Mouse (Mus musculus) limb, embryonic 12.5 days (tissue): ENCODE results near the gene Slc39a11. TPM values are rescaled to one million over a fixed set of nuclear protein-coding genes. Genes with fewer than 3 reads are reported as not detected.

ENCODE experiments used
- ATAC-seq: fragments of 200-750 bp; cut with Nextera tagmentation; 2 replicates; pipeline ENCODE4 v1.8.0; 2017; ENCODE audit warnings: low read depth, moderate TSS enrichment; ENCODE audit not compliant: insufficient number of reproducible peaks, insufficient read depth, low FRiP score, low TSS enrichment
- H3K27ac ChIP-seq: fragments of 300-500 bp; sonication (generic); 2 replicates; pipeline ENCODE4 v1.5.1; 2016; ENCODE audit warnings: mild to moderate bottlenecking, moderate library complexity
- H3K27me3 ChIP-seq: fragments of 300-500 bp; sonication (generic); 2 replicates; pipeline ENCODE4 v1.6.1; 2016; ENCODE audit warnings: mild to moderate bottlenecking, moderate library complexity
- H3K36me3 ChIP-seq: fragments of 300-500 bp; sonication (generic); 2 replicates; pipeline ENCODE4 v1.6.1; 2016; ENCODE audit warnings: mild to moderate bottlenecking, moderate library complexity
- H3K4me1 ChIP-seq: fragments of 300-500 bp; sonication (generic); replicated peaks from 2 replicates; pipeline ENCODE4 v1.6.1; 2016
- H3K4me2 ChIP-seq: fragments of 300-500 bp; sonication (generic); 2 replicates; pipeline ENCODE4 v1.6.1; 2016; ENCODE audit warnings: mild to moderate bottlenecking, moderate library complexity
- H3K4me3 ChIP-seq: fragments of 300-500 bp; sonication (generic); replicated peaks from 2 replicates; pipeline ENCODE4 v1.5.1; 2016; ENCODE audit warnings: mild to moderate bottlenecking
- H3K9ac ChIP-seq: fragments of 300-500 bp; sonication (generic); replicated peaks from 2 replicates; pipeline ENCODE4 v1.6.1; 2016; ENCODE audit warnings: mild to moderate bottlenecking, moderate library complexity
- H3K9me3 ChIP-seq: fragments of 300-500 bp; sonication (generic); 2 replicates; pipeline ENCODE4 v1.6.1; 2016; ENCODE audit warnings: mild to moderate bottlenecking, moderate library complexity
- WGBS: fragments of 180-500 bp; shearing (Covaris S2); methylation state at CpG from one replicate; pipeline ENCODE4 v1.1.7; 2016; 5-methylcytosine and 5-hydroxymethylcytosine counted together
- polyA plus RNA-seq: library from polyadenylated mRNA; unstranded; fragments of >200 nt; fragmentation: Nextera tagmentation; extraction: Ambion mirVana; gene quantifications from 2 replicates; pipeline ENCODE4 v1.2.1, GENCODE M21; 2016

The Slc39a11 gene
- polyA plus RNA-seq, 1 experiment from 2014 or later = 17.9 TPM

DNA sequence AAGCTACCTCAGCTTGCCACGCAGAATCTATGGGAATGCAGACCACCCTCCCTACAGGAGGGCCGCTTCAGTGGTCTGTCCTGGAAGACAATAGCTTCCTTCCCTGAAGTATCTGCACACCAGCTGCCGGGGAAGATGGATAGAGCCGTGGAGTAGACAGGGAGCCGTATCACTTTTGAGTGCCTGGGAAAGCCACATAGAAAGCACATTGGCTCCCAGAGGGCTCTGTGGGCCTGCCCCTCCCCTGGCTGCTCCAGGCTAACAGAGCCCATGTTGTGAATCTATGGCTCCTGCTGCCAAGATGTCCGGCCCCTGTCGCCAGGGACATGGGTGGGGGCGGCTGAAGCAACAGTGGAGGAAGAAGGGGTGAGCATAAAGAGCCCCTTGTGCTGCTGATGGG lies 355.4 kb downstream of the Slc39a11 start:
- H3K4me2 ChIP-seq = 0 out of 2 replicates have a peak overlapping the region, but pooled peaks have one; percentile 1
- peak overlapping the region; percentile 81 for H3K27ac ChIP-seq
- WGBS = 46% methylated on average over 8 of the region's 8 CpGs
- no peaks in the 10 kb centered on the region for H3K36me3 ChIP-seq
- H3K27me3 ChIP-seq = no peaks in the 10 kb centered on the region
- no peaks in the 10 kb centered on the region for H3K9me3 ChIP-seq
- H3K9ac ChIP-seq = no peak overlapping the region
- no peak for ATAC-seq
- H3K4me3 ChIP-seq = no peak overlapping the region
- peaks cover 63% of the 10 kb centered on the region for H3K4me1 ChIP-seq

DNA sequence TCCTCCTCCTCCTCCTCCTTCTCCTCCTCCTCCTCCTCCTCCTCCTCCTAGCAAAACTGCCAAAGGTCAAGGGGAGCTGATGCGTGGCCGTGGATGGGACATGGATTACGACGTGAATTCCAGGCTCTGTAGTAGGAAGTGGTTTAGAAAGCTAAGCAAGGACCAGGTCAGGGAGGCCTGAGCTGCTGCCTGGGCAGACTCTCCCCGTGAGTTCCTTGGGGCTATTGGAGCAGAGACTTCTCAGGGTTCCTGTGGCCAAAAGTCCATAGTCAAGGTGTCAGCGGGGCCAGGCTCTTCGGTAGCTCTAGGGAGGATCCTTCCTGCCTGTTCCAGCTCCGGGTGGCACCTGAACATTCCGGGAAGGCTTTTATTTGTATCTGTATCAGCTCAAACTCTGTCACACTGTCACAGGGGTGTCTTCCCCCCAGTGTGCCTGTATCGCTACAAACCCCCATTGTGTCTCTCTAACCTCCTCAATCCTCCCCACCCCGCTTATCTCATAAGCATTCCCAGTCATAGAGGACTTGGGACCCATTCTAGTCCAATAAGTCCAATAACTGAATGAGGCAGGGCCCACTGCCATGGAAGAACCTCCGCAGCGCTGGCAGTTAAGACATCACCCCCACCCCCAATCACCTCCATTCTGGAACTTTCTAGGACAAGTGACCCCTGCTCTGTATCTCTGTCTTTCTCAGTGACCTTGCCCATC lies 356.8 kb downstream of the Slc39a11 start:
- Histone ChIP-seq H3K4me3 (no peak overlapping the region), H3K27me3 (no peaks in the 10 kb centered on the region), H3K4me2 (no peak overlapping the region), H3K36me3 (no peaks in the 10 kb centered on the region), H3K4me1 (peaks cover 63% of the 10 kb centered on the region), H3K9me3 (no peaks in the 10 kb centered on the region), H3K9ac (no peak overlapping the region), H3K27ac (peak overlapping the region; percentile 92)
- ATAC-seq = no peak
- 67% methylated on average over 13 of the region's 13 CpGs for WGBS

DNA sequence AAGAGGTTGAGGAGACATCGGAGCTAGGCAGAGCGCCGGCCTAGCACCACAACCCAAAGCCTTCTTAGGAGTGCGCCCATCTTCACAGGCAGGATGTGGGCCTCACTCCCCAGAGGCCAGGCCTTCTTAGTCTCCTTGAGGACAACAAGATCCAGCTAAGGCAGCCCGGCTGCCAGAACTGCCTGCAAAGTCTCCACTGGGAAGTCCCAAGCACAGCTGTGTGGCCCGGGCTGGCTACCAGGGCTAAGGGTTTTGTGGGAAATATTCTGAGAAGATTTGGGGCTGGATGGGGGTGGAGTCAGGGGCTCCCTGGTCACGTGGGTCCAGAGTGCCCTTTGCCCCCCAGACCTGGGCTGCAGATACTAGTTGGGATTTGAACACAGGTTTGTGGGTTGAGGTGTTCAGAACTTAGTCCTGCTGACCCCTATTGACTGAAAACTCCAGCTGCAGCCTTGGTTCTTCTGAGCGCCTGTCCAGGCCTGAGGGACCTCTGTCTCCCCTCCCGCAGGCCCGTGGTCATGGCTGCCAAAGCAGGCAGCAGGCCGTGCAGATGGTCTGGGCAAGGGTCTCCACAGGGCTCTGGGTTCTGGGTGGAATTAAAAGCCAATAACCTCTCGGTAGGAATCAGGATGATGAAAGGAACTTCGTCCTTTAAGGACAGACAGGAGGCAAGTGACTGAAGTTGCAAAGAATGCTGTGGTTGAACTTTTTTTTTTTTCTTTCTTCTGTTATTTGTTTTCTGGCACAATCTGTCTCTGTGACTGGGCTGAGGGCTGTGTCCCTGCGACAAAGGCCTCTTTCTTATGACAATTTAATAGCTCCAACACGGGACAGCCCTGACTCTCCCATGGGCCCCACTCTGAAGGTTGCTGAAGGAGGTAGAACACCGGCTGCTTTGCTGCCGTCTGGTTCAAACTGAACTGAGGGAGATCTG lies 357.8 kb downstream of the Slc39a11 start:
- peaks cover 62% of the 10 kb centered on the region for H3K4me1 ChIP-seq
- no peak overlapping the region for H3K9ac ChIP-seq
- no peaks in the 10 kb centered on the region for H3K27me3 ChIP-seq
- 50% methylated on average over 17 of the region's 17 CpGs for WGBS
- ATAC-seq = no peak; the same call in 1 of the 2 replicates
- H3K9me3 ChIP-seq = no peaks in the 10 kb centered on the region
- no peaks in the 10 kb centered on the region for H3K36me3 ChIP-seq
- H3K4me3 ChIP-seq = no peak overlapping the region
- peak overlapping the region; percentile 92 for H3K27ac ChIP-seq
- no peak overlapping the region for H3K4me2 ChIP-seq

DNA sequence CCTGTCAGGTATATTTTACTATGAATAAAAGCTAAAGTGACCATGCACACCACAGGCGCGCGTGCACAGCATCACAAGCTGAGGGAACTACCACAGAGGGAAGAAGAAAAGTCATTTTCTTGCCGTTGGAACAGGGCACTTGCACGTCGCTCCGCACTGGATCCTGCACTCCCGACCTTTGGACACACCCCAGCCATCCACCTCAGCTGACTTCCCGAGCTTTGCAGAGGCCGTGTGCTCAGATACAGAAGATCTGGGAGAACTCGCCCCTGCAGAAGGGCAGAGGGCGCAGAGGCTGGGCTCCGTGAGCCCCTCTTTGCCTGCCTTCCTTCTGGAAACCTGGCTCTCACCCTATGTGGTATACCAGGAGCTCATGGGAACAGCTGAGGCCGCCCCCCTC lies 359.0 kb downstream of the Slc39a11 start:
- no peak overlapping the region for H3K9ac ChIP-seq
- no peak overlapping the region for H3K4me3 ChIP-seq
- H3K27ac ChIP-seq = no peak overlapping the region
- no peaks in the 10 kb centered on the region for H3K27me3 ChIP-seq
- 79% methylated on average over 14 of the region's 14 CpGs for WGBS
- no peak overlapping the region for H3K4me2 ChIP-seq
- H3K4me1 ChIP-seq = peaks cover 53% of the 10 kb centered on the region
- H3K9me3 ChIP-seq = no peaks in the 10 kb centered on the region
- no peaks in the 10 kb centered on the region for H3K36me3 ChIP-seq
- no peak for ATAC-seq

DNA sequence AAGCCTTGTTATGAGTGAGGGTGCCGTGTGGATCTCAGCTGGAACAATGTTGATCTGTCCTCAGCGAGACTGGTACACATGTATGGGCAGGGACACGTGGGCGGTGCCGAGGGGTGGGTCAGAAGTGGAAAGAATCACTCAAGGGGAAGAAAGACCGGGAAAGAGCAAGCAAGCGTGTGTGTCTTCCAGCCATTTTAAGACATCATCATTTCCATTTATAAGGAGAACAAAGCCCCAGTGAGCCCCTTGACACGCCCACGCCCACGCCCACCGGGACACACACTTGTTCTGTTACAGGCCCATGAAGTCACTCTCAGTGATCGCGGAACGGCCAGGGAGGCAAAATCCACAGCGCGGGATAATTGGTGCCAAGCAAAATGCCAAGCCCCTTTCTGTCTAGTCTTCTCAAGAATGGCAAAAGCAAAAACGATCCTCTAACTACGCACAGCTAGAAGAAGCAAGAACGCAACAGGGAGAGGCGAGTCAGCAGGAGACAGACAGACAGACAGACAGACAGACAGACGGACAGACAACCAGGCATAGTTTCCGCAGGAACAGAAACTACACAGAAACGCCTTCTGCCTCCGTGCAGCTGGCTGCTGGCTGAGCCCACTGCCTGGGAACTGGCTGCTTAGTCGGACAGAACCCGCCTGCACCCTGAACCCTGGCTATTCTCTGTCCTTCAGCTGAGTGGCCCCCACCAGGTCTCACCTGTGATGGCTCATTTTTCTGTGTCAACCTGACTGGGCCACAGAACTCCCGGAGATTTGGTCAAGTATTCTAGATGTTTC lies 364.7 kb downstream of the Slc39a11 start:
- no peak overlapping the region for H3K9ac ChIP-seq
- H3K4me3 ChIP-seq = no peak overlapping the region
- 84% methylated on average over 27 of the region's 27 CpGs for WGBS
- no peaks in the 10 kb centered on the region for H3K9me3 ChIP-seq
- no peaks in the 10 kb centered on the region for H3K27me3 ChIP-seq
- no peaks in the 10 kb centered on the region for H3K36me3 ChIP-seq
- peaks cover 24% of the 10 kb centered on the region for H3K4me1 ChIP-seq
- no peak overlapping the region for H3K4me2 ChIP-seq
- no peak overlapping the region for H3K27ac ChIP-seq
- ATAC-seq = no peak

DNA sequence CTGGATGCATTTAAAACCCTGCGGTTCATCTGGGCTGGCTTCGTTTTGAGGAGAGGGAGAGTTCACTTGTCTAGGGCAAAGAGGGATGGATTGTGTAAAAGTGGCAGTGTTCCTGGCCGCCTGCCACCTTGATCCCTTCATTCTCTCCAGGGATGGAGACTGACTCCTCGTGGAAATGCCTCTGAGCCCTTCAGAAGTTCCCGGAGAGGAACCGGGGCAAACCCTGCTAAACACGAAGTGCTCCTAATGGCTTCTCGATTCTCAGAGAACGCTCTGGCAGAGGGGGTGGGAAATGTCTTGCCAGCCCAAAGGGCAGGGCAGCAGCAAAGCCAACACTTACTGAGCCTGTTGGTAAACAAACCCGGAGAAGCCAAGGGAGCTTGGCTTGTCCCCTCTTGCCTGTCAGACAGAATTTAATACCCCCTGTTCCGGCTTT lies 366.5 kb downstream of the Slc39a11 start:
- peak overlapping the region; percentile 19; the same call in 1 of the 2 replicates for H3K27ac ChIP-seq
- H3K9ac ChIP-seq = peak overlapping the region; percentile 32
- H3K4me3 ChIP-seq = no peak overlapping the region
- H3K4me1 ChIP-seq = peaks cover 20% of the 10 kb centered on the region
- H3K9me3 ChIP-seq = no peaks in the 10 kb centered on the region
- H3K36me3 ChIP-seq = no peaks in the 10 kb centered on the region
- H3K4me2 ChIP-seq = peak overlapping the region; percentile 13
- WGBS = 21% methylated on average over 11 of the region's 11 CpGs
- ATAC-seq = no peak
- H3K27me3 ChIP-seq = no peaks in the 10 kb centered on the region

DNA sequence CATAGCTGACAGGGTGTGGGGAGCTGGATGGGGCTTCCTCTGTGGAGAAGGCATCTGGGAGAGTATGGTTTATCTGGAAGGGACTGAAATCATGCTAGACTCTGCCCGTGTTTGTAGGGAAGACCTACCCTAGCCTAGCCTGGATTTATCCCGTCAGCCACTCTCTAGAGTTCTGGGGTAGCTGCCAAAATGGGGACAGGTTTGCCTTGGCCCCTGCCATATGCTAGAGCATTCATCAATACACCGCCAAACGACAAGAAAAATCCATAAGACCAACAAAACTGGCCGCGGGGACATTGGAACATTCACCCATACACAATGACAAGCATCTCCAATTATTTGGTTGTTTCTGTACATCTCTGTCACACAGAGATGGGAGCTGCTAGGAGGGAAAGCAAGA lies 371.6 kb downstream of the Slc39a11 start:
- Histone ChIP-seq H3K4me1 (peaks cover 34% of the 10 kb centered on the region), H3K27ac (no peak overlapping the region), H3K36me3 (no peaks in the 10 kb centered on the region), H3K27me3 (no peaks in the 10 kb centered on the region), H3K9me3 (no peaks in the 10 kb centered on the region), H3K4me2 (no peak overlapping the region), H3K4me3 (no peak overlapping the region), H3K9ac (no peak overlapping the region)
- no peak for ATAC-seq
- WGBS = 91% methylated on average over 6 of the region's 6 CpGs

DNA sequence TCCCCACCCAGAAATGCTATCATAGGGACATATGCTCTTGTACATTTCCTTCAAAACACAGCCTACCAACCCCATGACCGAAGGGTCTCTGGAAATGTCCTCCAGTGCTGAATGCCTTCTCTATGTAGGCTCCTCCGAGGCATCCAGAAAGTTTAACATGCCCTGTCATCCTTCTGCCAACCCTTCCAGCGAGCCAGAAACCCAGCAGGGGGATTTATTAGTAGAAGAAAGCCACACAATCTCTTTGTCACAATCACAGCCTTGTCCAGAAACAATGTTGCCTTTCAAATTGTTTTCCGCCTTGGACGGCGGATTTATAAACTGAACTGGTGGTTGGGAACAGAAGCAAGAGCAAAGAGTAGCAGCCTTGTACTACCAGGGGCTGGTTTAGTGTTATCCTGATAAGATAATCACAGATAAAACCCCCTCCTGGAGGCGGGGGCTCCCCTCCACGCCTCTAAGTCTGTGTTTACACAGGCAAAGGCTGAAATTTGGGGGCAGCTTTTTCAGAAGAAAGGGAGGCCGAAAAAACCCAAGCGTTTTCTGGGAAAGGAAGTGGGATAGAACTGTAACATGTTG lies 372.8 kb downstream of the Slc39a11 start:
- Histone ChIP-seq H3K9me3 (no peaks in the 10 kb centered on the region), H3K4me1 (peaks cover 39% of the 10 kb centered on the region), H3K9ac (no peak overlapping the region), H3K4me2 (no peak overlapping the region), H3K27ac (peak overlapping the region; percentile 74), H3K27me3 (no peaks in the 10 kb centered on the region), H3K4me3 (no peak overlapping the region), H3K36me3 (no peaks in the 10 kb centered on the region)
- ATAC-seq = no peak
- WGBS = 65% methylated on average over 10 of the region's 10 CpGs

DNA sequence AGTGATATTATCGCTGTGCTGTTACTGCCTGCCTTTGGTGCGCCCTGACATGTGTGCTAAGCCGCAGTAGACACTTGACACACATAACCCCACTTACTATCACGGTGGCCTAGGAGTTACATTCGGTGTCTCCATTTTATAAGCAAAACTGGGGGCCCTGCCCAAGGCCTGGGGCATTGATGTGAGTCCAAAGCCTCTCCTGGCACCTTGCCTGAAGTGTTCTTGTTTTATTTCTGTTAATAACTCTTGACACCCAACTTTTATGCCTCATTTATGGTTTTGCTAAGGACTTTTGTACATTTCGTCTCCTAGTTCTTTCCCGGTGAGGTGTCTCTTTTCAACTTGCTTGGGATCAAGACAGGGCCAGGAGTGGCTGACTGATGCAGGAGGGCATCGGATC lies 373.4 kb downstream of the Slc39a11 start:
- Histone ChIP-seq H3K27me3 (no peaks in the 10 kb centered on the region), H3K9me3 (no peaks in the 10 kb centered on the region), H3K27ac (peak overlapping the region; percentile 74; the same call in 1 of the 2 replicates), H3K9ac (no peak overlapping the region), H3K36me3 (no peaks in the 10 kb centered on the region), H3K4me2 (no peak overlapping the region), H3K4me1 (peaks cover 44% of the 10 kb centered on the region), H3K4me3 (no peak overlapping the region)
- ATAC-seq = no peak
- 86% methylated on average over 8 of the region's 8 CpGs for WGBS

DNA sequence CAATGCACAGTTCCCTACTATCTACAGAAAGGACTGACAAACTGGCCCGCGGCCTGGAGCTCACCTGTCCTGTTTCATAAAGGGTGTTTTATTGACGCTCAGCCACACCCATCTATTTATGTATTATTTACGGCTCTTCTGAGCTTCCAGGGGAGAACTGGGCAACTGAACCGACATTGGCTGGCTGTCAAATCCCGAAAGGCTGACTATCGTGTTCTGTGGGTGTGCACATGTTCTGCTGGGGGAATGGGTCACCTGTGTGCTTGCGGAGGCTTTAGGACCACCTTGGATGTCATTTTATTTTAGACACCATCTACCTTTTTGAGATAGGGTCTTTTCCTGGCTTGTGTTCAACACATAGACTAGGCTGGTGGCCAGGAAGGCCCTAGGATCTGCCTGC lies 375.8 kb downstream of the Slc39a11 start:
- WGBS = 75% methylated on average over 8 of the region's 8 CpGs
- H3K9me3 ChIP-seq = no peaks in the 10 kb centered on the region
- peaks cover 50% of the 10 kb centered on the region for H3K4me1 ChIP-seq
- no peak overlapping the region for H3K4me2 ChIP-seq
- H3K9ac ChIP-seq = no peak overlapping the region
- H3K27ac ChIP-seq = no peak overlapping the region
- no peaks in the 10 kb centered on the region for H3K27me3 ChIP-seq
- no peak overlapping the region for H3K4me3 ChIP-seq
- no peaks in the 10 kb centered on the region for H3K36me3 ChIP-seq
- no peak for ATAC-seq
